9 mouse cellular contexts compared by ENCODE assay signal in the genomic region with DNA sequence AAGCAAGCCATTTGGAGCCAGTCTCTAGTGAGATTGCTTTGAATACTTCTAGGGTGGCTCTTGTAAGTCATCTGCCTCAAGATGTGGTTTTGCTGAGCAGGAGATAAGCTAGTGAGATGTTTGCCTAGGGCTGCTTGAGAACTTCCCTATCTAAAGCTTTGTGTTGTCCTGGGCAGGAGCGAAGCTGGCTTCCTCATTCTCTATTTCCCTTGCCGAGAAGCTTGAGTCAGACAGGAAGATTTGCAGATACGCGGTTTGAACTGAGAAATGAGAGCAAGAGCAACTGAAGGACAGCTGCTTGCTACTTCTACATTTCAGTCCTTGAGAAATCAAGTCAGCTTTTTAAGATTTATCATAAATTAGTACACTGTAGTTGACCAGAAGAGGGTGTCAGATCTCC. TPM values are rescaled to one million over a fixed set of nuclear protein-coding genes. Genes with fewer than 3 reads are reported as not detected.
DNase-seq lines count a peak whose midpoint lies in the region; ATAC-seq and TF ChIP-seq lines count a peak whose summit lies in the region.
"Had no signal": no experiment of that assay in that cellular context is flagged by ENCODE, and none has a peak within 500 bp of the region (broad histone marks: within the 10 kb centered on the region; RNA-seq: fewer than 3 reads in every experiment).

No protein-coding gene starts in this region.

- DNase-seq in forebrain, embryonic 10.5 days (ENCODE audit: extremely low spot score, low spot score) = no peak
- no peak for DNase-seq in forebrain, postnatal 0 days
- peak; percentile 15 for DNase-seq in 3T3-L1 (ENCODE audit: low read depth, low spot score)
- no peak for DNase-seq in embryonic facial prominence, embryonic 11.5 days (ENCODE audit: low spot score)
- DNase-seq in liver, embryonic 13.5 days = peak; percentile 22
- no peak for DNase-seq in right cerebral cortex, adult 2 months (ENCODE audit: low spot score in 2 of 2)
- no peak for DNase-seq in ovary, postnatal 14 days (ENCODE audit: low spot score)
- DNase-seq in thymus, postnatal 4 days = no peak

- ATAC-seq in forebrain, postnatal 0 days = no peak
- no peak for ATAC-seq in embryonic facial prominence, embryonic 11.5 days (replicated peaks; ENCODE audit: insufficient number of reproducible peaks, low FRiP score, low TSS enrichment, low read depth)
- ATAC-seq in liver, embryonic 13.5 days (ENCODE audit: low read depth) = no peak; the same call in 1 of the 2 replicates
- ATAC-seq: Patski had no signal

- no peaks in the 10 kb centered on the region for H3K9me3 ChIP-seq in forebrain, embryonic 10.5 days
- H3K9me3 ChIP-seq in forebrain, postnatal 0 days (ENCODE audit: low read length) = no peaks in the 10 kb centered on the region
- H3K9me3 ChIP-seq in embryonic facial prominence, embryonic 11.5 days (replicated peaks; ENCODE audit: control insufficient read depth, low read length) = no peaks in the 10 kb centered on the region
- H3K9me3 ChIP-seq in liver, embryonic 13.5 days (replicated peaks) = no peaks in the 10 kb centered on the region

- peaks cover 40% of the 10 kb centered on the region for H3K36me3 ChIP-seq in forebrain, embryonic 10.5 days (replicated peaks)
- peaks cover 17% of the 10 kb centered on the region for H3K36me3 ChIP-seq in forebrain, postnatal 0 days (ENCODE audit: insufficient read depth)
- H3K36me3 ChIP-seq in embryonic facial prominence, embryonic 11.5 days (replicated peaks; ENCODE audit: control insufficient read depth, insufficient read depth, low read depth, low read length) = peaks cover 4% of the 10 kb centered on the region; the same call in 1 of the 2 replicates
- peaks cover 38% of the 10 kb centered on the region for H3K36me3 ChIP-seq in liver, embryonic 13.5 days

- no peak overlapping the region for H3K9ac ChIP-seq in forebrain, postnatal 0 days
- 0 out of 2 replicates have a peak overlapping the region, but pooled peaks have one; percentile 18 for H3K9ac ChIP-seq in embryonic facial prominence, embryonic 11.5 days (replicated peaks; ENCODE audit: low read length)
- peak overlapping the region; percentile 89 for H3K9ac ChIP-seq in liver, embryonic 13.5 days

- no peaks in the 10 kb centered on the region for H3K27me3 ChIP-seq in forebrain, embryonic 10.5 days (ENCODE audit: poor library complexity, severe bottlenecking)
- H3K27me3 ChIP-seq in forebrain, postnatal 0 days (ENCODE audit: insufficient read depth, low read length) = no peaks in the 10 kb centered on the region
- no peaks in the 10 kb centered on the region for H3K27me3 ChIP-seq in embryonic facial prominence, embryonic 11.5 days (ENCODE audit: control insufficient read depth, insufficient read depth, low read length)
- H3K27me3 ChIP-seq in liver, embryonic 13.5 days = no peaks in the 10 kb centered on the region
- H3K27me3 ChIP-seq: Patski had no signal

- no peak overlapping the region for H3K4me2 ChIP-seq in forebrain, postnatal 0 days (ENCODE audit: low read depth)
- no peak overlapping the region; the same call in 1 of the 2 replicates for H3K4me2 ChIP-seq in embryonic facial prominence, embryonic 11.5 days (ENCODE audit: low read depth, low read length)
- H3K4me2 ChIP-seq in liver, embryonic 13.5 days = peak overlapping the region; percentile 82

- H3K27ac ChIP-seq in forebrain, embryonic 10.5 days = no peak overlapping the region
- no peak overlapping the region for H3K27ac ChIP-seq in forebrain, postnatal 0 days (ENCODE audit: low read depth, low read length)
- no peak overlapping the region for H3K27ac ChIP-seq in embryonic facial prominence, embryonic 11.5 days (replicated peaks; ENCODE audit: low read depth, low read length)
- peak overlapping the region; percentile 89 for H3K27ac ChIP-seq in liver, embryonic 13.5 days

- 68% methylated on average over 4 of the region's 4 CpGs for WGBS in forebrain, embryonic 10.5 days
- 62% methylated on average over 4 of the region's 4 CpGs for WGBS in forebrain, postnatal 0 days
- WGBS in embryonic facial prominence, embryonic 11.5 days = 67% methylated on average over 4 of the region's 4 CpGs
- 17% methylated on average over 4 of the region's 4 CpGs for WGBS in liver, embryonic 13.5 days (ENCODE audit: insufficient replicate concordance)

- H3K4me1 ChIP-seq in forebrain, embryonic 10.5 days = peaks cover 26% of the 10 kb centered on the region
- H3K4me1 ChIP-seq in forebrain, postnatal 0 days (ENCODE audit: insufficient read depth) = peaks cover 16% of the 10 kb centered on the region
- peaks cover 4% of the 10 kb centered on the region; the same call in 1 of the 2 replicates for H3K4me1 ChIP-seq in embryonic facial prominence, embryonic 11.5 days (ENCODE audit: control insufficient read depth, insufficient read depth, low read length)
- peaks cover 26% of the 10 kb centered on the region for H3K4me1 ChIP-seq in liver, embryonic 13.5 days (replicated peaks)

- TF ChIP-seq CTCF in forebrain, postnatal 0 days (IDR thresholded peaks at IDR 0.05; ENCODE audit: low read depth) = no peak

- peak overlapping the region; percentile 85 for H3K4me3 ChIP-seq in forebrain, embryonic 10.5 days
- H3K4me3 ChIP-seq in forebrain, postnatal 0 days (ENCODE audit: low read depth, low read length) = no peak overlapping the region
- H3K4me3 ChIP-seq in embryonic facial prominence, embryonic 11.5 days (ENCODE audit: low read depth, low read length) = no peak overlapping the region
- peak overlapping the region; percentile 84 for H3K4me3 ChIP-seq in liver, embryonic 13.5 days (replicated peaks)

RNA-seq across cellular contexts. Expression of a gene that starts 3.2 kb away (rescaled TPM):
- 1,434 and 1,436 TPM in 2 replicates for polyA plus RNA-seq in forebrain, embryonic 10.5 days (2016; fragmentation: Nextera tagmentation; extraction: Ambion mirVana)
- 1,013 and 1,830 TPM in 2 replicates for total RNA-seq in forebrain, postnatal 0 days (2014; rRNA removed)
- 807 and 937 TPM in 2 replicates for polyA plus RNA-seq in forebrain, postnatal 0 days (2015; fragmentation: Nextera tagmentation; extraction: Ambion mirVana)
- 1,406 and 1,416 TPM in 2 replicates for polyA plus RNA-seq in embryonic facial prominence, embryonic 11.5 days (2014; fragmentation: Nextera tagmentation; extraction: Ambion mirVana)
- 1,306 and 1,329 TPM in 2 replicates for polyA plus RNA-seq in liver, embryonic 13.5 days (2015; fragmentation: Nextera tagmentation; extraction: Ambion mirVana)

RNA-seq across cellular contexts. Expression of a gene that starts 13.2 kb away (rescaled TPM):
- polyA plus RNA-seq in forebrain, embryonic 10.5 days (2016; fragmentation: Nextera tagmentation; extraction: Ambion mirVana) = 0.19 and 0.26 TPM in 2 replicates
- 0.48 and 0.54 TPM in 2 replicates for total RNA-seq in forebrain, postnatal 0 days (2014; rRNA removed)
- 0.24 and 0.25 TPM in 2 replicates for polyA plus RNA-seq in forebrain, postnatal 0 days (2015; fragmentation: Nextera tagmentation; extraction: Ambion mirVana)
- polyA plus RNA-seq in embryonic facial prominence, embryonic 11.5 days (2014; fragmentation: Nextera tagmentation; extraction: Ambion mirVana) = 0.10 and 0.17 TPM in 2 replicates
- 0.84 and 1.3 TPM in 2 replicates for polyA plus RNA-seq in liver, embryonic 13.5 days (2015; fragmentation: Nextera tagmentation; extraction: Ambion mirVana)

RNA-seq across cellular contexts. Expression of a gene that starts 13.7 kb away (rescaled TPM):
- polyA plus RNA-seq in forebrain, embryonic 10.5 days (2016; fragmentation: Nextera tagmentation; extraction: Ambion mirVana) = 37.5 and 40.9 TPM in 2 replicates
- total RNA-seq in forebrain, postnatal 0 days (2014; rRNA removed) = 112 and 165 TPM in 2 replicates
- 81.8 and 107 TPM in 2 replicates for polyA plus RNA-seq in forebrain, postnatal 0 days (2015; fragmentation: Nextera tagmentation; extraction: Ambion mirVana)
- polyA plus RNA-seq in embryonic facial prominence, embryonic 11.5 days (2014; fragmentation: Nextera tagmentation; extraction: Ambion mirVana) = 27.6 and 28.4 TPM in 2 replicates
- polyA plus RNA-seq in liver, embryonic 13.5 days (2015; fragmentation: Nextera tagmentation; extraction: Ambion mirVana) = 19.8 and 20.0 TPM in 2 replicates

RNA-seq across cellular contexts. Expression of a gene that starts 14.4 kb away (rescaled TPM):
- 286 and 298 TPM in 2 replicates for polyA plus RNA-seq in forebrain, embryonic 10.5 days (2016; fragmentation: Nextera tagmentation; extraction: Ambion mirVana)
- 291 and 292 TPM in 2 replicates for total RNA-seq in forebrain, postnatal 0 days (2014; rRNA removed)
- polyA plus RNA-seq in forebrain, postnatal 0 days (2015; fragmentation: Nextera tagmentation; extraction: Ambion mirVana) = 259 and 282 TPM in 2 replicates
- 257 and 283 TPM in 2 replicates for polyA plus RNA-seq in embryonic facial prominence, embryonic 11.5 days (2014; fragmentation: Nextera tagmentation; extraction: Ambion mirVana)
- polyA plus RNA-seq in liver, embryonic 13.5 days (2015; fragmentation: Nextera tagmentation; extraction: Ambion mirVana) = 41.7 and 43.6 TPM in 2 replicates

RNA-seq across cellular contexts. Expression of a gene that starts 29.7 kb away (rescaled TPM):
- polyA plus RNA-seq in forebrain, embryonic 10.5 days (2016; fragmentation: Nextera tagmentation; extraction: Ambion mirVana) = 3.3 and 4.1 TPM in 2 replicates
- 3.1 and 3.5 TPM in 2 replicates for total RNA-seq in forebrain, postnatal 0 days (2014; rRNA removed)
- polyA plus RNA-seq in forebrain, postnatal 0 days (2015; fragmentation: Nextera tagmentation; extraction: Ambion mirVana) = 0.93 and 2.0 TPM in 2 replicates
- polyA plus RNA-seq in embryonic facial prominence, embryonic 11.5 days (2014; fragmentation: Nextera tagmentation; extraction: Ambion mirVana) = 3.9 and 4.3 TPM in 2 replicates
- polyA plus RNA-seq in liver, embryonic 13.5 days (2015; fragmentation: Nextera tagmentation; extraction: Ambion mirVana) = 7.3 and 7.8 TPM in 2 replicates

Comparison
In these comparisons a context has a peak if more than half of its experiments do, and no peak if none do; other contexts are left out.
1. H3K4me3 ChIP-seq: peak in forebrain, embryonic 10.5 days (single experiment) and liver, embryonic 13.5 days (single experiment); none in forebrain, postnatal 0 days (single experiment) and embryonic facial prominence, embryonic 11.5 days (single experiment).
2. DNase-seq: peak in 3T3-L1 (single experiment) and liver, embryonic 13.5 days (single experiment); none in forebrain, embryonic 10.5 days (single experiment), forebrain, postnatal 0 days (single experiment), embryonic facial prominence, embryonic 11.5 days (single experiment), right cerebral cortex, adult 2 months (0 of 2), ovary, postnatal 14 days (single experiment) and thymus, postnatal 4 days (single experiment).